Mouse (Mus musculus) liver, postnatal 0 days (tissue): ENCODE results near the gene Myof. TPM values are rescaled to one million over a fixed set of nuclear protein-coding genes. Genes with fewer than 3 reads are reported as not detected.
A peak's percentile ranks its signal among the peaks of the same experiment; 100 is the strongest.

ENCODE experiments used
- ATAC-seq: fragments of 200-750 bp; cut with Nextera tagmentation; 2 replicates; pipeline ENCODE4 v1.8.0; 2017; ENCODE audit warnings: mild to moderate bottlenecking, moderate library complexity
- DNase-seq: peaks from one replicate; pipeline ENCODE4 v3.0.0-alpha.2; 2016
- H3K27ac ChIP-seq: fragments of 300-500 bp; sonication (generic); 2 replicates; pipeline ENCODE4 v1.5.1; 2014; ENCODE audit warnings: antibody characterized with exemption, moderate library complexity, mild to moderate bottlenecking, low read depth
- H3K27me3 ChIP-seq: fragments of 300-500 bp; sonication (generic); 2 replicates; pipeline ENCODE4 v1.6.1; 2014; ENCODE audit warnings: low read length, control low read depth, mixed read lengths; ENCODE audit not compliant: insufficient read depth
- H3K36me3 ChIP-seq: fragments of 300-500 bp; sonication (generic); replicated peaks from 2 replicates; pipeline ENCODE4 v1.6.1; 2014; ENCODE audit warnings: mild to moderate bottlenecking, control low read depth, low read length, moderate library complexity, mixed read lengths; ENCODE audit not compliant: insufficient read depth
- H3K4me1 ChIP-seq: fragments of 300-500 bp; sonication (generic); 2 replicates; pipeline ENCODE4 v1.6.1; 2014; ENCODE audit warnings: antibody characterized with exemption, mild to moderate bottlenecking, control low read depth; ENCODE audit not compliant: insufficient read depth
- H3K4me2 ChIP-seq: fragments of 300-500 bp; sonication (generic); 2 replicates; pipeline ENCODE4 v1.6.1; 2014; ENCODE audit warnings: low read depth, mild to moderate bottlenecking, low read length, moderate library complexity, mixed read lengths
- H3K4me3 ChIP-seq: fragments of 300-500 bp; sonication (generic); 2 replicates; pipeline ENCODE4 v1.5.1; 2014; ENCODE audit warnings: low read depth, low read length
- H3K9ac ChIP-seq: fragments of 300-500 bp; sonication (generic); replicated peaks from 2 replicates; pipeline ENCODE4 v1.6.1; 2014; ENCODE audit warnings: mild to moderate bottlenecking, moderate library complexity
- H3K9me3 ChIP-seq: fragments of 300-500 bp; sonication (generic); 2 replicates; pipeline ENCODE4 v1.6.1; 2016; ENCODE audit warnings: mild to moderate bottlenecking, control low read depth, low read length, mixed read lengths
- CTCF ChIP-seq: sonication (generic); IDR thresholded peaks from 2 replicates; pipeline ENCODE4 v1.5.1; 2016; ENCODE audit warnings: antibody characterized with exemption, low read depth
- EP300 ChIP-seq: IDR thresholded peaks from 2 replicates; pipeline ENCODE4 v1.6.1; 2016; ENCODE audit warnings: antibody characterized with exemption, low read depth, mild to moderate bottlenecking
- WGBS: fragments of 180-500 bp; shearing (Covaris S2); extraction: QIAGEN DNeasy Blood & Tissue Kit; methylation state at CpG from one replicate; pipeline ENCODE4 v1.1.7; 2014; ENCODE audit not compliant: insufficient replicate concordance; 5-methylcytosine and 5-hydroxymethylcytosine counted together
- polyA plus RNA-seq: library from polyadenylated mRNA; unstranded; fragments of >200 nt; fragmentation: Nextera tagmentation; extraction: Ambion mirVana; gene quantifications from 2 replicates; pipeline ENCODE4 v1.2.1, GENCODE M21; 2015

Gene Myof
- polyA plus RNA-seq, 1 experiment from 2014 or later = 1.7 TPM

GRCm38 (mm10) chr19:38081361-38081760 is 38.0 kb upstream of the Myof start:
- Histone ChIP-seq H3K27me3 (no peaks in the 10 kb centered on the region), H3K4me3 (no peak overlapping the region), H3K9ac (no peak overlapping the region), H3K9me3 (no peaks in the 10 kb centered on the region), H3K4me1 (peaks cover 2% of the 10 kb centered on the region; the same call in 1 of the 2 replicates), H3K36me3 (no peaks in the 10 kb centered on the region), H3K4me2 (no peak overlapping the region), H3K27ac (no peak overlapping the region)
- WGBS = 58% methylated on average over 3 of the region's 3 CpGs
- DNase-seq = no peak
- no peak for ATAC-seq
- no peak for TF ChIP-seq EP300
- TF ChIP-seq CTCF = no peak

GRCm38 (mm10) chr19:38077851-38078540 is 34.6 kb upstream of the Myof start:
- Histone ChIP-seq H3K4me1 (no peaks in the 10 kb centered on the region; the same call in 1 of the 2 replicates), H3K9me3 (no peaks in the 10 kb centered on the region), H3K36me3 (peaks cover 7% of the 10 kb centered on the region), H3K4me2 (no peak overlapping the region), H3K9ac (no peak overlapping the region), H3K27me3 (no peaks in the 10 kb centered on the region), H3K27ac (no peak overlapping the region), H3K4me3 (no peak overlapping the region)
- DNase-seq (no peak), ATAC-seq (no peak)
- WGBS = 47% methylated on average over 3 of the region's 3 CpGs
- TF ChIP-seq CTCF (no peak), EP300 (no peak)

- no peaks in the 10 kb centered on the region; the same call in 1 of the 2 replicates for H3K4me1 ChIP-seq
- no peak overlapping the region for H3K27ac ChIP-seq
- ATAC-seq (no peak), DNase-seq (no peak)
- 71% methylated on average over 2 of the region's 2 CpGs for WGBS
- no peaks in the 10 kb centered on the region for H3K9me3 ChIP-seq
- H3K4me3 ChIP-seq = no peak overlapping the region
- peaks cover 8% of the 10 kb centered on the region for H3K36me3 ChIP-seq
- TF ChIP-seq CTCF = peak; percentile 43
- TF ChIP-seq EP300 = no peak
- H3K27me3 ChIP-seq = no peaks in the 10 kb centered on the region
- no peak overlapping the region for H3K9ac ChIP-seq
- H3K4me2 ChIP-seq = no peak overlapping the region
Measured at GRCm38 (mm10) chr19:38076251-38076650, 32.9 kb upstream of the Myof start.

- Histone ChIP-seq H3K4me1 (no peaks in the 10 kb centered on the region; the same call in 1 of the 2 replicates), H3K27ac (no peak overlapping the region)
- 74% methylated on average over 11 of the region's 11 CpGs for WGBS
Measured at GRCm38 (mm10) chr19:38075051-38075450, 31.7 kb upstream of the Myof start.

GRCm38 (mm10) chr19:38073226-38073625 is 29.8 kb upstream of the Myof start:
- 79% methylated on average over 5 of the region's 5 CpGs for WGBS
- Histone ChIP-seq H3K36me3 (peaks cover 12% of the 10 kb centered on the region), H3K9me3 (no peaks in the 10 kb centered on the region), H3K4me1 (no peaks in the 10 kb centered on the region; the same call in 1 of the 2 replicates), H3K27ac (no peak overlapping the region), H3K27me3 (no peaks in the 10 kb centered on the region), H3K4me3 (no peak overlapping the region), H3K9ac (no peak overlapping the region), H3K4me2 (no peak overlapping the region)
- ATAC-seq (no peak), DNase-seq (no peak)
- no peak for TF ChIP-seq EP300
- no peak for TF ChIP-seq CTCF

More at GRCm38 (mm10) chr19:38075051-38075450, 31.7 kb upstream of the Myof start:
- ATAC-seq = no peak
- TF ChIP-seq EP300 (no peak), CTCF (no peak)
- Histone ChIP-seq H3K27me3 (no peaks in the 10 kb centered on the region), H3K4me2 (no peak overlapping the region), H3K36me3 (peaks cover 9% of the 10 kb centered on the region), H3K4me3 (no peak overlapping the region), H3K9ac (no peak overlapping the region), H3K9me3 (no peaks in the 10 kb centered on the region)
- no peak for DNase-seq

GRCm38 (mm10) chr19:38064051-38064450 is 20.7 kb upstream of the Myof start:
- no peak overlapping the region for H3K4me3 ChIP-seq
- no peak overlapping the region for H3K9ac ChIP-seq
- no peaks in the 10 kb centered on the region for H3K9me3 ChIP-seq
- TF ChIP-seq EP300 (no peak), CTCF (no peak)
- no peak overlapping the region for H3K4me2 ChIP-seq
- 83% methylated on average over 1 of the region's 1 CpGs for WGBS
- H3K27me3 ChIP-seq = no peaks in the 10 kb centered on the region
- H3K4me1 ChIP-seq = no peaks in the 10 kb centered on the region
- no peak for DNase-seq
- H3K27ac ChIP-seq = no peak overlapping the region
- ATAC-seq = no peak
- H3K36me3 ChIP-seq = peaks cover 4% of the 10 kb centered on the region
